In the genomic region with DNA sequence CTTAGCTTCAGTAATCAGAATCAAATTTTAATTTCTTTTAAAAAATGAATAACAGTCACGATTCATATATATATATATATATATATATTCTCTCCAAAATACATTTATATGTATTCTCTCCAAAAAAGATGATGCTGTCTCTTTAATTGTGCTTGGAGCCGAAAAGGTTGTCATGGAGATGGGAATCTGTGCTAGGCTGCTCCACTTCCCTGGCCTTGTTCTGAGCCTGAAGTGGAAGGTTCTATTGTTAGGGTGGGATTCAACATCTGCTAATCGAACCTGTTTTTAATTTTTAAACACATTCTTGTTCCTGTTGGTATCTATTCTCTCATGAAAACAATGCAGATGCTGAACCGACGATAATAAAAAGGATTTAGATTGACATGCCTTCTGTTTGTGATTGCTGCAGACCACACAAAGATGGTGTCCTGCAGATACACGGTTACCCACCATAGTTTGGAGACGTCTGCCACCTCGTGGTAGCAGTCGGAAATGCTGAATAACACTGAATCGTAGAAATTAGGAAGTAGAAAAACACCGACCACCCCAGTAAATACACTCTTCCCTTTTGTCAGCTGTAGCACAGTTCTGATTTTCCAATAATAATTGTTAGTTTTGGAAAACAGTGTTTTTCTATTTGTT, we compare ENCODE assay signal across 8 mouse cellular contexts.
DNase-seq lines count a peak whose midpoint lies in the region; ATAC-seq and TF ChIP-seq lines count a peak whose summit lies in the region.

No protein-coding gene starts in this region.

- no peak overlapping the region for H3K4me2 ChIP-seq in intestine, embryonic 15.5 days (replicated peaks)

- intact Hi-C loops in heart, postnatal 25 days (cut with DNase I): loop anchor here (1.0 to 2.0 kb wide), 3 partner anchors 285 to 534 kb away; no protein-coding TSS in a partner anchor
- intact Hi-C loops in gastrocnemius, adult 2 months (cut with DNase I): loop anchor here (1.0 kb wide), 2 partner anchors 318 to 533 kb away; no protein-coding TSS in a partner anchor
- intact Hi-C loops in left cerebral cortex, adult 2 months (cut with DNase I): loop anchor here (1.0 to 10.0 kb wide), 4 partner anchors 74 to 534 kb away; a partner anchor contains a TSS

- no peak overlapping the region for H3K27ac ChIP-seq in gastrocnemius, adult 2 months
- no peak overlapping the region for H3K27ac ChIP-seq in intestine, embryonic 15.5 days
- H3K27ac ChIP-seq in left cerebral cortex, adult 2 months: no peak overlapping the region

- no peaks in the 10 kb centered on the region for H3K36me3 ChIP-seq in intestine, embryonic 15.5 days

- H3K4me1 ChIP-seq in intestine, embryonic 15.5 days (replicated peaks): no peaks in the 10 kb centered on the region

- H3K9ac ChIP-seq in intestine, embryonic 15.5 days: no peak overlapping the region

- 20% methylated on average over 11 of the region's 11 CpGs for whole genome bisulfite sequencing in intestine, embryonic 15.5 days

- no peaks in the 10 kb centered on the region for H3K9me3 ChIP-seq in intestine, embryonic 15.5 days

- peak; percentile 83 for TF ChIP-seq CTCF in gastrocnemius, adult 2 months (IDR thresholded peaks at IDR 0.05)
- TF ChIP-seq CTCF in left cerebral cortex, adult 2 months (IDR thresholded peaks at IDR 0.05): peak; percentile 85

- no peaks in the 10 kb centered on the region for H3K27me3 ChIP-seq in intestine, embryonic 15.5 days (replicated peaks)

- peak; percentile 88 for DNase-seq in heart, adult 11 months
- DNase-seq in heart, postnatal 25 days (ENCODE audit: low spot score): no peak
- peak; percentile 60 for DNase-seq in gastrocnemius, adult 2 months
- DNase-seq in left cerebral cortex, adult 2 months (ENCODE audit: extremely low spot score in 1 of 2, low spot score in 2 of 2): peak; percentile 70 to 82
- DNase-seq in mesoderm, embryonic 11.5 days (ENCODE audit: low read depth, low spot score): peak; percentile 80
- DNase-seq in right cerebral cortex, postnatal 25 days: peak; percentile 64

- peak; percentile 99 for ATAC-seq in common myeloid progenitor, adult 5-6 weeks (replicated peaks; ENCODE audit: low read depth, poor library complexity, severe bottlenecking)
- peak; percentile 65; the same call in 1 of the 2 replicates for ATAC-seq in intestine, embryonic 15.5 days

- no peak overlapping the region for H3K4me3 ChIP-seq in gastrocnemius, adult 2 months
- H3K4me3 ChIP-seq in intestine, embryonic 15.5 days (replicated peaks): no peak overlapping the region
- no peak overlapping the region for H3K4me3 ChIP-seq in left cerebral cortex, adult 2 months
